Mouse (Mus musculus) small intestine, adult 2 months (tissue): ENCODE data around the gene Arhgef2.

Experiments
- CTCF ChIP-seq: fragments of 200-500 bp; IDR thresholded peaks from 2 replicates; pipeline ENCODE4 v1.5.1; 2012; ENCODE audit warnings: low read depth, mild to moderate bottlenecking, control low read depth, inconsistent platforms, low read length, moderate library complexity, mixed read lengths; ENCODE audit not compliant: insufficient replicate concordance, insufficient read length; ENCODE audit errors: extremely low read depth
- POLR2A ChIP-seq: fragments of 200-500 bp; IDR thresholded peaks from 2 replicates; pipeline ENCODE4 v1.6.1; 2012; ENCODE audit warnings: low read depth, mild to moderate bottlenecking, control low read depth, inconsistent platforms, low read length, moderate library complexity

GRCm38 (mm10) chr3:88655619-88656018 lies 49.9 kb downstream of the Arhgef2 start:
- TF ChIP-seq CTCF (no peak), POLR2A (no peak)
